Mouse (Mus musculus) brain, adult 2 months (tissue): Measurements from ENCODE around the gene Gm9821.

Experiments
- DNase-seq: peaks from one replicate; pipeline ENCODE4 v3.0.0; 2011; ENCODE audit warnings: low read depth, low spot score

Gm9821 gene

GRCm38 (mm10) chr2:91945483-91945882 is at the start of gene Gm9821:
Gm9821 (plus strand) TSS chr2:91945703.
- no peak for DNase-seq

- no peak for DNase-seq
Observed at GRCm38 (mm10) chr2:91897968-91898367, 47.5 kb upstream of the Gm9821 start.

DNA sequence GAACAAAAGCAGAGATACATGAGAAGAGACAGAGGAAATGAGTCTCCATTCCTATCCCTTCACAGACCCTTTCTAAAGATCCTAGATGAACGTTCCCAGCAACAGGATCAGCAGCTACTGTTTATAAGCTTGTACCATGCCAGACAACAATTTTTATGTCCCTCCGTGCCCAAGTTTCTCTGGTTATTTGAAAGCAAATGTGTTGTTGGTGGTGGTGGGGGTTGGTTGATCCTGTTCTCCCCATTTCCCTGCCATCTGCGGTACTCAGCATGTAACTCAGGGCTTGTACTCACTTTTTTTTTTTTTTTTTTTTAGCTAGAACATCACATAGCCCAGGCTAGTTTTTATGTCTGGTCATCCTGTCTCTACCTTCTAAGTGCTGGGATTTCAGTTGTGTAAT is 46.4 kb upstream of the Gm9821 start:
- peak; percentile 49 for DNase-seq

- DNase-seq = no peak
Observed at GRCm38 (mm10) chr2:91900431-91900830, 45.1 kb upstream of the Gm9821 start.

GRCm38 (mm10) chr2:91902336-91902735 is 43.2 kb upstream of the Gm9821 start:
- peak; percentile 90 for DNase-seq

DNA sequence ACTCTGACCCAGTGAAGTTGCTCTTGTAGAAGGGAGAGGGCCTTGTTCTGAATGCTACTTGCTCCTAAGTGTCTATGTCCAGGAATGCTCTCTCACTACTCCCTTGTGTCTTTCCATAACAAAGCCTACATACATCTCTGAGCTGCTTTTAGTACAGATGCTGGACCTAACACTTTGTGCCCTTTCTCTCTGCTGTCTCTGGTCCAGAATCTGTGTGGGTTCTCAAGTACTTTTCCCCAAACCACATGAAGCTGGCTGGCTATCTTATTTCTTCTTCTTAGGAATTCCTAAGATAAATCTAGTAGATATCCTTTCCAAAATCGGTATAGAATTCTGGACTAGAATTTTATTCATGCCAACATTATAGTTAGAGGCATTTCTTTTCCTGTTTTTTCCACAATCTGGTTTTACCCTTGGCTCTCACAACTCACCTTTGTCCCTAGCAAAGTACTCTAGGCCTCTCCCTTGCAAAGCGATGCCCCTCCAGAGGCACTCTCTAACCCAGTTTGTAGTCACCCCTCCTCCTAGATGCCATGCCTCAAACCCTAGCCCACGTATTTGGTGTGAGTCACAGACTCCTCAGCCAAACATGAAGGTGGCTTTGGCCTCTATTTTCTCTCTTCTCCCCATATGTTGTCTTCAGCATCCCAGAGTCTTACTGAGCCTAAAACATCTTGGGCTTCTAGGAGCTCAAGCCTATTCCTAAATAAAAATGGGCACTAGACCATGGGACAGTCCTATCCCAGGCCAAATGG is 42.2 kb upstream of the Gm9821 start:
- DNase-seq = peak; percentile 86

DNA sequence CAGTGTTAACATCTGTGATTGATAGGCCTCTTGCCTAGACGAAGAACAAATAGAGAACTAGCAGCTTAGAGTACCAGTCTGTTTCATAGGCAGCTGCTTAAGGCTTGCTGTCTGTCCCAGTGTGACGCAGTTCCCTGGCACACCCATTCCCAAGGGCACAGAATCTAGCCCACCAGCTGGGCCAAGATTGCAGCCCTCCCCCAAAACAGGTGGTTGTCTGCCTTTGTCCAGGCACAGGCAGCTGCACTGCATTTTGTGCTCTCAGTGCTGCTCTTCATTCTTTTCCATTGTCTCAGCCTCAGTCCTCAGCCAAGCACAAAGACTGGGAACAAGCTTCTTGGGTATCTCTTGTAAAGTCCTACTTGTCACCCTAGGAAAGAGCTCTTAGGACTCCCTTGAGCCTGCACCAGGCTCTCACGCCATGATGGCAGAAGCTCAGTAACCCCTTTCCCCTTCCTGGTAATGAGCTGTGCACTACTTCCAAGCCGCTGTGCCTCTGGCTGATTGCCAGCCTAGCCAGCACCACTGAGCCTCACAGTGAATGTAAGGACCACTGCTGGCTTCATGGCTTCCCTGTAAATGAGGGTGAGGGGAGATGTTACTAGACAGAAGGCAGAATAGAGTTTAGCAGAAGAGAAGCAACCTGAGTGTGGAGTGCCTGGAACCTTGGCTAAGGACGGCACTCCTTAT is 40.7 kb upstream of the Gm9821 start:
- peak; percentile 76 for DNase-seq

DNA sequence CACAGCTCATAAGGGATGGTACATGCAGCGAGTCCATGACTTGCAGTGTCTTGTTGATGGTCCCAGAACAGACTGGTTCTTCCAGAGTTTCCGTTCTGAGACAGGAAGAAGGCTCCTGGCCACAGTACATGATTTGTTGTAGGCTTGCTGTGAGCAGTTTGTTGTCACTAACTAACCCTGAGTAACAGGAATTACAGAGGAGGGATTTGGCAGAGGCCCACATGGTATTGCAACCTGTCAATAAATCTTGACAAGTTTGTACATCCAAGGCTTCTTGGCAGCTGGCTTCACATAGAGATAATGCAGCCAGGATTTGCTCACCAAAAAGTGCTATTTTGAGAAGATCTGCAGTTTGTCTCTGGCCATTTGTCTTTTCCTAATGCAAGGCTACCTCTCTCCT is 39.4 kb upstream of the Gm9821 start:
- DNase-seq = no peak

DNA sequence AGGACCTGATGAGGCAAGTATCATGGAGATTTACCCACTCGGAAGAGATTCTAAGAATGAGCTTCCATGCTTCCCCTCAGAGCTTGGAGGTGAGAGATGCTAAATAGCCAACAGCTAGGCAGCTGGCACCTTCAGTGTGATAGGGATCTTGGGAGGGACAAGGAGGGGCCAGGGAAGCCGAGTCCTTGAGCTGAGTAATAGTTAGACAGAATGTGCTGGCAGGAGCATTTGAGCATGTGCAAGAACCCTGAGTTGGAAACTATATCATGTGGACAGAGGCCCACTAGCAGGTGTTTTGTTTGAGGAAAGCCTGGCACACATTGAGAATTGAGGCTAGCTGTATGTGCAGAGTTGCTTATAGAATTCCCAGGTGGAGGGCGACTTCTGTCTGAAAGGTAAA is 32.9 kb upstream of the Gm9821 start:
- peak; percentile 27 for DNase-seq

DNA sequence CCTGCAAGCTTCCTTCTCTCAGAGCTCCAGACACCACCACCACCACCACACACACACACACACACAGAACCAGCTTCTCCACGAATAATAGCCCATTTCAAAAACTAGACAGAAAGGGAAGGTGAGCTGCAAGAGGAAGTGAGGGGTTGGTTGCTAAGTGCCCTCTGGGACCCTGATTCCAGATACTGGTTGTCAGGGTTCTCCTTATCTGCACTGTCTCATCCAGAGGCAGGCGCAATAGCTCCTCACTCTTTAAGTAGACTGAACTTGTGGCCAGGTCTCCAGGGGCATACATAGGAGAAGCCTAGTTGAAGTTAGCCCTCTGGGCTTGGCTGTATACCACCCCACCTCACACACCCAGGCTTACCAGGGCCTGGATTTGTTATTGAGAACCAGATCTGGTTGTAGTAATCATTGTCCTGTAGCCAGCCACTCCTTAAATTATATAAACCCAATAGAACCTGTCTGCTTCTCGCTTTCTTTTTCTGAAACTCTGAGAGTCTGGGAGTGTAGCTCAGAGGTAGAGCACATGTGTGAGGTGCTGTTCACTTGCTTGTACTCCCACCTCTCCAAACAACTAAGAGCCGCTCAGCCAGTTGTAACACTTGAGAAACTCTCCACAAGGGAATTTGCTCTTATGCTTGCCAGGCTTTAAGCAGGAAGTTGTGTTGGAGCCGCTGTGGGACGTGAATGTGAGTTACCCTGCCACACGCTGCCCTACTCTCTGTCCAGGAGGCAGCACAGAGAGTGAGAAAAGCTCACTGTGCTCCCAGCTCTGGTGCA is 32.0 kb upstream of the Gm9821 start:
- no peak for DNase-seq

DNA sequence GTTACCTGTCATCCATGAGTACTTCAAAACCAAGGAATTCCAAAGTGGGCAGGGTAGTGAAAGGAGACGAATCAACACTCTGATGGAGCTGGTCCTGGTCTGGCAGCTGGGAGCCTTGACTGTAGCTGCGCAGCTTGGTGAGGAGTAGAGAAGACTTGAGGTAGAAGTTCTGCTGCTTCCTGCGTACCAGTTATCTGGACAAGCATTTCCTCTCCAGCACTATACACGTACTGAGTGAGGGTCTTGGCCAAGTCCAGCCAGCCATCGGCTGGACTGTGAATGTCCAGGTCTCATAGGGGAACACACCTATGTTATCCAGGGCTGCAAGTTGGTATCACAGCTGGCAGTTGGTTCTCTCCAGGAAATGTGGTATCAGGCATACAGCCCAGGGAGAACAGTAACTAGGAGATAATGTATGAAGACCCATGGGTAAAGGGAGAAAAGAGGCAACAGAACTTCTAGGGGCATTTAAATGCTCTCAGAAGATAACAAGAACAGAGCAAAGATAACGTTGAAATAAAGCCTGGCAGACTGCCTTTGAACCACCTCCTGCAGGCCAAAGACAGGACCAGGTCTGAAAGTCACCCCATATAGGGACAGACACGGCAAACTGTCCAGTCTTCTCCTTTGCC is 29.0 kb upstream of the Gm9821 start:
- no peak for DNase-seq

GRCm38 (mm10) chr2:91917096-91917495 is 28.4 kb upstream of the Gm9821 start:
- DNase-seq = no peak

DNA sequence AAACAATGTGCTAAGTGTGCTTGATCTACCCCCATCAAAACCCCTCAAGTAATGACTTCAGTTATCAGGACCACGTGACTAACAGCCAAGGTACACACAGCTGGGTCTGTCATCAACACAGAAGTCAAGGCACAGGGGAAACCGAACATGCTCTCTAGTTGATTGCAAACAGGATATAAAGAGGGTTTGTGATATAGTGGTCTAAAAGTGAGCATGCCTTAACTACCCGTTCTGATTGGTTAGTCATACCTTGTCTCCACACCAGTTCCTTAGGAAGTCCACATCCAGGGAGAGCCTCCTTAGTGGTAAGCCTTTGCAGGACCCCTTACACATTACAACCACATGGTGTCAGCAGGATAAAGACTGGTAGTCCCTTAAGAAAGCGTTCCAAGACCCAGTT is 25.4 kb upstream of the Gm9821 start:
- no peak for DNase-seq

GRCm38 (mm10) chr2:91921181-91921789 is 24.2 kb upstream of the Gm9821 start:
- DNase-seq = no peak

DNA sequence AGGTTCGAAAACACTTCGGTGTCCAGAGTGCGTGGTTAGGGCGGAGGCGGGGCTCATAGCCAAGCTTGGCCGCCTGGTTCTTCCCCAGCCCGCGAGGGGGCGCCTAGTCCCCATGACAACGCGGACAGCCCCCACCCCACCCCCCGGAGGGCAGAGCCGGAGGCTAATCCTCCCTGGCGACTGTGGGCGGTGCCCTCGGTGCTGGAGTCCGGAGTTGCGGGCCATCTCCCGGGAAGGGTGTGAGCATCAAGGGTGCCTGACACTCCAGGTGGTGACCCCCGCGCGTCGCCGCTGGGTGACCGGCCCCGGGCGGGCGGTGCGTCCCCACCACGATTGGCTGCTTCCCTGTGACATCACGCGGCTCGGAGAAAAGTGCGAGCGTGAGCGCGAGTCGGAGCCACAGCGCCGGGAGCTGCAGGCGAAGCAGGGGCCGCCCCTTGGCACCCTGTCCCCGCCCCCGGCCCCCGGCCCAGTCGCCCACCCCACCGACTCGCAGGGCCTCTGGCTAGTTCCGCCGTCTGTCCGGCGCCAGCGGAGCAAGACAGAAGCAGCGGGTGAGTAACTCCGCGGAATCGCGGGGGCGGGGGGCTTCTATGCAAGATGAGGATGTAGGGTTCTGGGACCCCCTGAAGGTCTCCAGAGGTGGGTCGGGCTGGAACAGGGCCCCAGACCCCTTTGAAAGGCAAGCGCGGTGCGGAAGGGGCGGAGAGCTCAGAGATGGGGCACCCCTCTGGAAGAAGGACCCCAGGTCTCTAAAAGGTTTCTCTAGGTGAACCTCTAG is 23.5 kb upstream of the Gm9821 start:
- DNase-seq = peak; percentile 83

GRCm38 (mm10) chr2:91922586-91923414 is 22.7 kb upstream of the Gm9821 start:
- no peak for DNase-seq

DNA sequence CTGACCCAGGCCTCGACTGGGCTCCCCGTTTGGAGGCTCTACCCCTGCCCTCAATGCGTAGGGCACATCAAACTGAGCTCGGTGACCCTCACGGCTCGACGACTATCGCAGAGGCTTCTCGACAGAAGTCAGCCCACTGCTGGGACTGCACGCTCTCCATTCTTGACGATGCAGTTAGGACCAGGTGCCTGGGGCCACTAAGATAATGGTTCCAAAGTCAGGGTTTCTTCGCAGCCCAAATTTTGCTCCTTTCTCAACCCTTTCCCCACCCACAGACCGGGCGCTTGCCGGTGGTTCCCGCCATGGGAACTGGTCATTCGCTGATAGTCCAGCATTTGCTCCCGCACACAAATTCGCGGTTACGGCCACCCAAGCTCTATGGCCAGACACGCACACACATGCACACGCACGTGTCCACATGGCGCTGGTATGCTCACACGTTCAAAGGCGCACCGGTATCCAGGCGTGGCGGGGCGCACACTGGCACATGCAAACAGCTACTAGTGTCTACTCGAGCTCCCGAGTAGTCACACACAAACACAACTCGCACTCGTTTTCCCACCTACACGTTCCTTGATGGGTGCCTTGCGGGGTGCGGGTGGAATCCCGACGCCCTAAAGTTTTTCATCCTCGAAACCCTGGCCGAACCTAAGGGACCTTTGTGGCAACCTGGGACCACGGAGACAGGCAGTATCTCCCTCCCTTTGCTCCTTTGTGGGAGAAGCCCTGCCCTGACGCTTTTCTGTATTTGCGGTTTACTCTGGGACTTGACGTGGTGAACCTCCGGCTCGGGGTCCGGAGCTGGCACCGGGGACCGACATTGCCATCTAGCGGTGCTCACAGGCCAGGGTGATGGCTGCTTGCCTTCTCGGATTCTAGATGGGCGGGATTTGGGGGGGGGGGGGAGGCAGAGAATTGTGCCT is 21.8 kb upstream of the Gm9821 start:
- peak; percentile 89 for DNase-seq

- DNase-seq = no peak
Observed at GRCm38 (mm10) chr2:91924726-91925125, 20.8 kb upstream of the Gm9821 start.

DNA sequence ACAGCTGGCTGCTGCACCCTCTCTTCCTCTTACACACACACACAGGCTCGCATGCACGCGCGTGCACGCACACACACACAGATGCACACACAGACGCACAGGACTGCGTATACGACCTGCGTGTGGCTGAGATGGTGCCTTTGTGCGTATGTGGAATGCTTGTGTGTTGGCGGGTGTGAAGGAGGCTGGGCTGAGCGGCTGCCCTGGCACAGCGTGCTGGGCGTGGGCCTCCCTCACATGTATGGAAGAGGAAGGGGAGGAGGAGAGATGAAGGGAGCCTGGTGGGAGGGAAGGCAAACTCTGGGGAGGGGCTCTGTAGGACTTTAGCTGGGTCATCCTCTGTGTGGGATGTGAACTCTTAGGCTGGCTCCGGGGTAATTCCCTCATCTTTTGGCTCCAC is 20.1 kb upstream of the Gm9821 start:
- peak; percentile 82 for DNase-seq
